Mouse (Mus musculus) megakaryocyte, adult 5-6 weeks (primary cell): Measurements from ENCODE around the gene Mroh2a. TPM values are rescaled to one million over a fixed set of nuclear protein-coding genes. Genes with fewer than 3 reads are reported as not detected.
A peak's percentile ranks its signal among the peaks of the same experiment; 100 is the strongest.

Source experiments
- ATAC-seq: 2 replicates; pipeline ENCODE4 v1.8.0; 2016; ENCODE audit warnings: mild to moderate bottlenecking, inconsistent platforms; ENCODE audit not compliant: poor library complexity, severe bottlenecking
- total RNA-seq, 2 experiments: library from RNA; stranded (forward) in 1 of 2; stranded (reverse) in 1 of 2; fragments of 153-499, 151-499 nt in 1 of 2; fragments of 221-1000, 200-1000 nt in 1 of 2; gene quantifications; 2 replicates each; pipeline versions ENCODE4 v1.2.3 to v1.2.4; 2015 to 2017

Mroh2a gene
- total RNA-seq, 2 experiments from 2014 or later = 0.37 to 0.47 TPM

DNA sequence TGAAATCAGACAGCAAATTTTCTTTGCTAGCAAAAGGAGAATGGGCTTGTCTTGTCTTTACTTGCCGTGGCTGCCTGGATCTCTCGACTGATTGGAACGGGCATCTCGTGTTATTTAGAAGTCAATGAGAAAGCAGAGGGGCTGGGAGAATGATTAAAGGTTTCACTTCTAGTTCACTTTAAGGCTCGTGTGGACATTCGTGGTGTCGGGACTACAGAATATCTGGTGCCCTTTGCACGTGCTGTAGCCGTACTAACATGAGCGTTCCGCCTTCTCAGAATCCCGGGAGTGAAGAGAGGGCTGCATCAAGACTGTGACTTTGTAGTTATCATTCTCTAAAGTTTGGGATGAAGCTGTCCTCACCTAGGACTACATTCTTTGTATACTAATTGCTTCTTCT is 80.4 kb downstream of the Mroh2a start:
- ATAC-seq = no peak

DNA sequence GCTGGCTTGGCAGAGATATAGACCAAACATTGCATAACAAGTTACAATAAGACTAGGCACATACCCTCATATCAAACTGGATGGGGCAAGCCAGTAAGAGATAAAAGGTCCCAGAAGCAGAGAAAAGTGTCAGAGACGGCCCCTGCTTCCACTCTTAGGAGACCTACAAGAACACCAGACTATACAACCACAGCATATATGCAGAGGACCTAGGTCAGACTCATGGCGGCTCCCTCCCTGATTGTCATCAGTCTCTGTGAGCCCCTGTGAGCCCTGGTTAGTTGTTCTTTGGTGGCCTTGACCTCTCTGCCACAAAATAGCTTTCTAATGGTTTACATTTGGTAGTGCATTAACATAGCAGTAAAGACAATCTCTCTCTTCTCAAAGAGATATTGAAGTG is 82.2 kb downstream of the Mroh2a start:
- no peak for ATAC-seq

DNA sequence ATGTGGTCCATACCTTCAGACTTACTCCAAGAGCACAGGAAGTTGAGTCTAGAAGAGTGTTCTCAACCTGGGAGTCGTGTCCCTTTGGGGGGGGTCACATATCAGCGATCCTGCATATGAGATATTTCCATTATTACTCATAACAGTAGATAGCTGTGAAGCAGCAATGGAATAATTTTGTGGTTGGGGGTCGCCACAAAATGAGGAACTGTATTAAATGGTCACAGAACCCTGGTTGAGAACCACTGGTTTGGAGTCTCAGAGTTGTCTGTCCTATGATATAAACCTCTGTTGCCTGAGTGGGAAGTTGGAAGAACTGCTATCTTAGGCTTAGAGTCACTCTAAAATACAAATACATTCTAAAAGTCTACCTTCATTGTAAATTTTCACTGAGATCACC is 83.1 kb downstream of the Mroh2a start:
- 0 out of 2 replicates have a peak, but pooled peaks have one; percentile 6 for ATAC-seq

DNA sequence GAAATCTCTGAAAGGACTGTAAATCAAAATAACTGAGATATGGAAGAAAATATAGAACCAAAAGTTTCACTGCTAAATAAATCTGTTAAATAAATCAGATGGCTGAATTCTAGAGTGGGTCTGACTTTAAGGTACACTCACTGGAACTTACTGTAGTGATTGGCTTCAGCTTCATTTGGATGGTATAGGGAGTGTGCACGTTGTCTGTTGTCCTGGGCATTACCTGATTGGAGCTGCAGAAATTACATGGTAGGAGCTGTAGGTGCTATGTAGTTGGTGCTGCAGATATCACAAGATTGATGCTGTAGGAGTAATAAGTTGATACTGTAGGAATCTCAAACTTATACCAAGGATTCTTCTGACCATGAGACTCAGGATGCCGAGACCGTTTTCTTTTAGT is 83.6 kb downstream of the Mroh2a start:
- no peak for ATAC-seq

Other genes starting within 250 kb of the Mroh2a start
- 7.0 and 8.8 TPM in 2 replicates for gene Usp40, start 218.4 kb upstream of the Mroh2a start, total RNA-seq (2015)
- 12.8 and 18.9 TPM in 2 replicates for gene Usp40, start 218.4 kb upstream of the Mroh2a start, total RNA-seq (2017)
- not detected in 2 replicates for gene Ugt1a10, start 171.6 kb upstream of the Mroh2a start, total RNA-seq (2015)
- not detected in 2 replicates for gene Ugt1a10, start 171.6 kb upstream of the Mroh2a start, total RNA-seq (2017)
- gene Ugt1a9, start 156.2 kb upstream of the Mroh2a start, total RNA-seq (2015) = not detected in 2 replicates
- not detected in 2 replicates for gene Ugt1a9, start 156.2 kb upstream of the Mroh2a start, total RNA-seq (2017)
- gene Ugt1a8, start 139.2 kb upstream of the Mroh2a start, total RNA-seq (2015) = not detected in 2 replicates
- gene Ugt1a8, start 139.2 kb upstream of the Mroh2a start, total RNA-seq (2017) = not detected in 2 replicates
- gene Ugt1a7c, start 131.9 kb upstream of the Mroh2a start, total RNA-seq (2015) = 120 and 121 TPM in 2 replicates
- 178 and 196 TPM in 2 replicates for gene Ugt1a7c, start 131.9 kb upstream of the Mroh2a start, total RNA-seq (2017)
- gene Ugt1a6b, start 123.7 kb upstream of the Mroh2a start, total RNA-seq (2015) = 3.7 and 6.3 TPM in 2 replicates
- 4.6 and 6.1 TPM in 2 replicates for gene Ugt1a6b, start 123.7 kb upstream of the Mroh2a start, total RNA-seq (2017)
- gene Ugt1a6a, start 92.2 kb upstream of the Mroh2a start, total RNA-seq (2015) = 7.2 and 7.6 TPM in 2 replicates
- gene Ugt1a6a, start 92.2 kb upstream of the Mroh2a start, total RNA-seq (2017) = 4.6 and 6.5 TPM in 2 replicates
- 4.3 and 6.1 TPM in 2 replicates for gene Ugt1a5, start 61.0 kb upstream of the Mroh2a start, total RNA-seq (2015)
- gene Ugt1a5, start 61.0 kb upstream of the Mroh2a start, total RNA-seq (2017) = 0.28 and 0.84 TPM in 2 replicates
- 2.5 and 4.1 TPM in 2 replicates for gene Ugt1a2, start 26.4 kb upstream of the Mroh2a start, total RNA-seq (2015)
- gene Ugt1a2, start 26.4 kb upstream of the Mroh2a start, total RNA-seq (2017) = 0.12 and 1.2 TPM in 2 replicates
- gene Dnajb3, start 21.2 kb upstream of the Mroh2a start, total RNA-seq (2015) = 0.66 TPM in 1 of 2 replicates, not detected in the other
- gene Dnajb3, start 21.2 kb upstream of the Mroh2a start, total RNA-seq (2017) = not detected in 2 replicates
- gene Ugt1a1, start 15.0 kb upstream of the Mroh2a start, total RNA-seq (2015) = 0.29 and 1.1 TPM in 2 replicates
- 0.37 TPM in 1 of 2 replicates, not detected in the other for gene Ugt1a1, start 15.0 kb upstream of the Mroh2a start, total RNA-seq (2017)
- 99.8 and 112 TPM in 2 replicates for gene Hjurp, start 50.6 kb downstream of the Mroh2a start, total RNA-seq (2015)
- 174 and 189 TPM in 2 replicates for gene Hjurp, start 50.6 kb downstream of the Mroh2a start, total RNA-seq (2017)
- not detected in 2 replicates for gene Trpm8, start 50.7 kb downstream of the Mroh2a start, total RNA-seq (2015)
- gene Trpm8, start 50.7 kb downstream of the Mroh2a start, total RNA-seq (2017) = not detected in 2 replicates
- gene Spp2, start 180.0 kb downstream of the Mroh2a start, total RNA-seq (2015) = not detected in 2 replicates
- not detected in 2 replicates for gene Spp2, start 180.0 kb downstream of the Mroh2a start, total RNA-seq (2017)